Mouse (Mus musculus) adrenal gland, postnatal 4 days (tissue): ENCODE measurements at regions not wholly inside any gene's neighbourhood (a gene's known extent, or its start where the extent isn't known, plus 50 kb on each side); places are given as distances from the start of the nearest gene placed in this dataset.

Source experiments
- DNase-seq, 2 experiments: peaks; one replicate each; pipeline ENCODE4 v3.0.0; 2021 to 2022; ENCODE audit warnings: low spot score in 2 of 2, mixed read lengths in 2 of 2

DNA sequence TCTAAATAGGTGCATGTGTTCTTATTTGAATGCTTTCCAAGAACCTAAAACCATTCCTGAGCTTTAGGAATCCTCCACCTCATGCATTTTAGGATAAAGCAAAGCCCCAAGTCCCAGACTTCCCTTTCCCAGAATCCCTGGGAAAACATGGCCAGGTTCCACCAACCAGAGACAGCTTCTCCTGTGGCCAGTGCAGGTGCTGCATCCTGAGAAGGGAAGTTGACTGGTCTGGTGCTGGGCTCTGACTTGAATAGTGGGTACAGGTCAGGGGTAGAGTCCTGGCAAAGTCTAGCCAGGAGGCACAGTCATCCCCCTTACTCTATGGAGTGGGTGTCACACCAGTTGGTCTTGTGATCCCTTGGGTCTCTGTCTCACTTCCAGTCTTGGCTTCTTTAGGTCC lies 166.6 kb upstream of the Agap1 start:
- DNase-seq: no peak

DNA sequence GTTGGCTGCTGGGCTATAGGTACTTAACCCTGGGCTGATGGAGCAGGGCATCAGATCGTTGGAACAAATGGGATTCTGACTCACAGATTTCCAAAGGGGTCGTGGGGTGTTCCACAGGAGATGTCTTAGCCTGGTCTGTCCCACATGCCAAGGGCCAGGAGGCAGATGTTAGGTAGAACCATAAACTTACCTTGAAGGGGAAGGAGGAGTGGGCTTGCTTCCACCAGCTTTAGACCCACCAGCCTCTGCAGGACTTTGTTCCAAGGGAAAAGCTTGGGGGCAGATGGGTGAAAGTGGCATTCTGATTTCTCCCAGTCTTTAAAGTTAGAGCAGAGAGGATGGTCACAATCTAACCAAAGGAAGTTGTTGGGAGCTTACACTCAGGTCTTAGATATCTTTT lies 165.7 kb upstream of the Agap1 start:
- no peak for DNase-seq

DNA sequence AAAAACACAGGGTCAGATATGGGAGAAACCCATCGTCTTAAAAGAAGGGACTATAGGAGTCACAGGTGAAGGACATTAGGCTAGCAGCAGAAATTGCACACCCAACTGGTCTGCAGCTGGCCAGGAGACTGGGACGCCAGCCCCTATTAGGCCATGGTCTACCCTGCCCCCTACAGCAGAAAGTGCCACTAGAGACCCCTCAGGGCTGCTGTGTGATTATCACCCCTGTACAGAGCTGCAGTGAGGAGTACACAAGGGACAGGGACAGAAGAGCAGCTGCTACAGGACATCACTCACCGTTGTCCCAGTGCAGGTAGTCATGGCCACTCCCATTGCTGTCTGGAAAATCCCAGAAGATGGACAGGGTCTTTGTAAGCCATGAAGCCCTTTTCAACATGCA lies 157.9 kb upstream of the Agap1 start:
- DNase-seq: no peak

- DNase-seq: no peak
Observed at GRCm38 (mm10) chr1:89297766-89298165, 156.8 kb upstream of the Agap1 start.

GRCm38 (mm10) chr1:89301151-89301550 lies 153.5 kb upstream of the Agap1 start:
- DNase-seq: no peak

- no peak for DNase-seq
Observed at GRCm38 (mm10) chr1:89302368-89302951, 152.1 kb upstream of the Agap1 start.

DNA sequence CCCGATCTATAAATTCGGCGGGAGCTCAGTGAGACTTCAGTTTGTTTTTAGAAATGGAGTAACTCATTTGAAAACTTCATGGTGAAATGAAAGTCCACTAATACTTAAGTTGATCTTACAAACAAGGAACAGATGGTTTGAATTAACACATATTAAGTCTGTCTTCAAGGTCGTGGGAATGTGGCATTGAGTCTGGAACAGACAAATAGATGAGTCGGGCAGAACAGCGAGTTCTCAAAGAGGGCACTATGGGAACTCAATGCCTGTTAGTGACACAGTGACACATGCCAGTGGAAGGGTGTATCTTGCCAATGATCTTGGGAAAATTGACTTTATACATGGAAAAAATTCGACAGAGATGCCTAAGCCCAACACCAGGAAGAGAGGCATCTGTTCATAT lies 149.4 kb upstream of the Agap1 start:
- no peak for DNase-seq

- no peak for DNase-seq
Observed at GRCm38 (mm10) chr1:89308788-89309187, 145.8 kb upstream of the Agap1 start.

DNA sequence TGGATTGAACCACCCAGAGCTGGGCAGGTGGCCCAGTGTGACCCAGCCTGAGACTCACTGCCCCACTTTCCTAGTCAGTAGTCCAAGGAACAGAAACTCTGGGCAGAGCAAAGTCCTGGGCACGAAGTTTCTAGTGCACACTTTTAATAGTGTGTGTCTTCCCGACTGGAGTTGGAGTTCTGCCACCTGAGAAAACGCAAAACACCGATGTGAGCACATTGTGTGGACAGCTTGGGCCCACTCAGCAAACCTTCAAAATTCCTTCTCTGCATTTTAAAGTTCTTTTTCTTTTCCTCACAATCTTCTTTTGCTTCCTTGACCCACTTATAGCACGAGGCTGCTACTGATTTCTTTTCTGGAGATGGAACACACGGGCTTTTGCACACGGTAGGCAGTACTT lies 141.5 kb upstream of the Agap1 start:
- no peak for DNase-seq

GRCm38 (mm10) chr1:89317897-89318296 lies 136.7 kb upstream of the Agap1 start:
- no peak for DNase-seq

DNA sequence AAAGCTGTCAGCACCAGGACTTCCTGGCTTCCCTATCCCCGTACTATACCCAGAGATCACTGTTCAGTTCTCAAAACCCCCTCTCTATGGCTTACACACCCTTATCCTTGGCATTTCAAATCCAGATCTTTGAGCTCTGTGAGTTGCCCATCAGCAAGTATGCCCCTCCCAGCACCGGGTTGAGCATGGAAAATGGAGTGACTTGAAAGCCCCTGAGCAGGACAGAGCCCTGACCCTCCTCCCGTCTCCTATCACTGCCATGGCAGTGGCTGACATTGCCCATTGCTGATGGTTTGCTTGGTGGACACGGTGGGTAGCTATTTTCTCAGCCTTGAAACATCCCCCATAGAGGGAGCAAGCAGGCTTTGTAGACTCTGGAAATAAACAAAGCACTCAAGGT lies 135.9 kb upstream of the Agap1 start:
- DNase-seq: no peak

DNA sequence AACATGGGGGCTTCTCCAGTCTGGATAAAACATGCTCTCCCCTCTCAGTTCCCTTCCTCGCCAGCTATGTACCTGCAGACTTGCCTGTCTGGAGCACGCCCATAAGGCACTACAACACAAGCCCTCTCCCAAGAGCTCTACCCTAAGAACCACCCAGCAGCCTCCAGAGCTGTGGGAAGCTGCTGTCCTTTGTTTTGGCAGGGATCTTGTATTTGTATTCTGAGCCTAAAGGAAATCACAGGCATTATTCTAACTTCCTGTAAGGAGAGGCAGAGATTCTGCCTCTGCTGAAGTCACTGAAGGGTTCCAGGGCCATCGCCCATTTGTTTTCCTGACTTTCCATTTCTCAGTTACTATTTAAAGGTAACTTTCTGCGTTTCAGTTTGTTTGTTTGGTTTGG lies 132.0 kb upstream of the Agap1 start:
- DNase-seq: no peak

GRCm38 (mm10) chr1:89323091-89323490 lies 131.5 kb upstream of the Agap1 start:
- DNase-seq: peak in 1 of 2 experiments; percentile 36

GRCm38 (mm10) chr1:89331352-89331751 lies 123.3 kb upstream of the Agap1 start:
- DNase-seq: no peak

GRCm38 (mm10) chr1:89332676-89333075 lies 121.9 kb upstream of the Agap1 start:
- DNase-seq: no peak

- no peak for DNase-seq
Observed at GRCm38 (mm10) chr1:89337861-89338260, 116.7 kb upstream of the Agap1 start.

DNA sequence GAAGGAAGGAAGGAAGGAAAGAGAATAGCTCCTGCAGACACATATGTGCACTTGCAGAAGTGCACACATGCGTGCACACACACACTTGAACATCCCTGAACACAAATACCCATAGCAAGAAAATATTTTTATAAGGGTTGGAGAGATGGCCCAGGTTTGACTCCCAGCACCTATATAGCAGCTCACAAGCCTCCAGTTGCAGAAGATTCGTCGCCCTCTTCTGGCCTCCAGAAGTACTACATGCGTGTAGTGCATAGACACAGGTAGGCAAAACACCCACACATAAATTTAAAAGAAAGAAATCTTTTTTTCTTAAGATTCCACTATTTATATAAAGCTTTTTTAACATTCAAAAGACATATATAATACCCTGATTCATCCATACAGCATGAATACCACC lies 111.8 kb upstream of the Agap1 start:
- no peak for DNase-seq

- peak in 1 of 2 experiments; percentile 22 for DNase-seq
Observed at GRCm38 (mm10) chr1:89344546-89344945, 110.1 kb upstream of the Agap1 start.

DNA sequence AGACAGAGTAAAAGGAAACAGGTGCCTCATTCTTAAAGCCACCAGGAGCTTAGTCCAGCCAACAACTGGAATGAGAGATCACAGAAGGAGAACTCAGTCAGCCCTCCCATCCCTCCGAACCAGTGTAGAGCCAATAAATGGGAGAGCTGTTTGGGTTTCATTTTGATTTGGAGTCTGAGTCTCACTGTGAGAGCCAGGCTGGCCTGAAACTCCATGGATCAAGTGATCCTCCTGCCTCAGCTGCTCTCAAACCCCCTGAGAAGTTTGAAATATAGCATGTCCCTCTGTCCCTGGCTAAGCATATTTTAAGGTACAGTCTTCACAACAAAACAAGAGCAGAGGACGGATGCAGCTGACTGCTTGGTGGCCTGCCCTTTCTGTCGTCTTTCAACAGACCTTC lies 107.3 kb upstream of the Agap1 start:
- DNase-seq: no peak

DNA sequence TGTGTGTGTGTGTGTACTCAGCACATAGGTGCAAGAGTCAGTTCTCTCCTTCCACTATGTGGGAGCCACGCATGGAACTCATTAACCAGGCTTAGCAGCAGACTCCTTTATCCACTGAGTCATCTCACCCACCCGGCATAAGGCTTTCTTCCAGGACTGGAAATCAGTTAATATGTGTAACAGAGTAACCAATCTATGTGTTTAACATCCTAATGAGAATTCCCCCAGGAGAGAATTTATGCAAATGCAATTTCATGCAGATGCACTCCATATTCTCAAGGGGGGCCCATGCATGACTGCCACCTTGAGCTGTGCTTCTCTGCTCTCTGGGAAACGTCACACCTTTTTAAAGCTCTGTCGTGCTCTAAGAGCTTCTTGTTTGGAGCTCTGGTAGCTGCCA lies 101.7 kb upstream of the Agap1 start:
- DNase-seq: no peak

GRCm38 (mm10) chr1:89359257-89359656 lies 95.3 kb upstream of the Agap1 start:
- no peak for DNase-seq

GRCm38 (mm10) chr1:89364547-89365305 lies 89.9 kb upstream of the Agap1 start:
- no peak for DNase-seq

DNA sequence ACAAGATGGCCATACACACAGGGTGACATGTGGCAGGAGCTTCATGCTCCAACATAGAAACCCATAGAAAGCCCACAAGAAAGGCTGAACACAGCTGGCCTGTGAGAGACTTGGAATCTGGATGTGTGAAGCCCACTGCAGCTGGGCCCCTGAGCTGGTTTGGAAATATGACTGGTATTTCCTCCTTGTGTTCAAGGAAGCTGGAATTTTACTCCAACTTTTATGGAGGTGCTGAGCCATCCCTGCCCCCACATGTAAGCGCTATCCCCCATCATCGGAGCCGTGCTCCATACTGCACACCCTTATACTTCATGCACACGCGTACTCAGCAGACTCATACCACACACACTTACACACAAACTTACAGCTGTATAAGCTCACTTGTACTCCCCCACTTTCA lies 87.7 kb upstream of the Agap1 start:
- no peak for DNase-seq
